Mouse (Mus musculus): ENCODE measurements at regions not wholly inside any gene's neighbourhood (a gene's known extent, or its start where the extent isn't known, plus 50 kb on each side); places are given as distances from the start of the nearest gene placed in this dataset.

GRCm38 (mm10) chr4:48871105-48871504 is 188.0 kb upstream of the Plppr1 start:
- no peak for DNase-seq (ENCODE audit: low read depth, low spot score)

- DNase-seq (ENCODE audit: low read depth, low spot score), result no peak
Observed at GRCm38 (mm10) chr4:48889074-48889592, 169.9 kb upstream of the Plppr1 start.

- no peak for DNase-seq (ENCODE audit: low read depth, low spot score)
Observed at GRCm38 (mm10) chr4:48904551-48904950, 154.5 kb upstream of the Plppr1 start.

- DNase-seq (ENCODE audit: low read depth, low spot score), result no peak
Observed at GRCm38 (mm10) chr4:48905196-48905867, 153.7 kb upstream of the Plppr1 start.

- DNase-seq (ENCODE audit: low read depth, low spot score), result no peak
Observed at GRCm38 (mm10) chr4:48909161-48909560, 149.9 kb upstream of the Plppr1 start.

GRCm38 (mm10) chr4:48913301-48913700 is 145.8 kb upstream of the Plppr1 start:
- DNase-seq (ENCODE audit: low read depth, low spot score), result no peak

- DNase-seq (ENCODE audit: low read depth, low spot score), result no peak
Observed at GRCm38 (mm10) chr4:48924576-48925459, 134.3 kb upstream of the Plppr1 start.

GRCm38 (mm10) chr4:48938420-48938819 is 120.7 kb upstream of the Plppr1 start:
- no peak for DNase-seq (ENCODE audit: low read depth, low spot score)

GRCm38 (mm10) chr4:48938892-48939291 is 120.2 kb upstream of the Plppr1 start:
- DNase-seq (ENCODE audit: low read depth, low spot score), result no peak

- no peak for DNase-seq (ENCODE audit: low read depth, low spot score)
Observed at GRCm38 (mm10) chr4:48945266-48945818, 113.7 kb upstream of the Plppr1 start.

GRCm38 (mm10) chr4:48952965-48953364 is 106.1 kb upstream of the Plppr1 start:
- no peak for DNase-seq (ENCODE audit: low read depth, low spot score)

GRCm38 (mm10) chr4:48975810-48976209 is 83.3 kb upstream of the Plppr1 start:
- no peak for DNase-seq (ENCODE audit: low read depth, low spot score)

GRCm38 (mm10) chr4:48992021-48992420 is 67.1 kb upstream of the Plppr1 start:
- DNase-seq (ENCODE audit: low read depth, low spot score), result no peak

Data from retina, adult 2 months (tissue).